Mouse (Mus musculus) adrenal gland, adult (tissue): ENCODE results near the gene Mgat4e.

Source experiments
- DNase-seq, 2 experiments: peaks; one replicate each; pipeline ENCODE4 v3.0.0; 2022 to 2023; ENCODE audit warnings: low spot score in 1 of 2; ENCODE audit not compliant: inconsistent age in 2 of 2

Mgat4e gene

DNA sequence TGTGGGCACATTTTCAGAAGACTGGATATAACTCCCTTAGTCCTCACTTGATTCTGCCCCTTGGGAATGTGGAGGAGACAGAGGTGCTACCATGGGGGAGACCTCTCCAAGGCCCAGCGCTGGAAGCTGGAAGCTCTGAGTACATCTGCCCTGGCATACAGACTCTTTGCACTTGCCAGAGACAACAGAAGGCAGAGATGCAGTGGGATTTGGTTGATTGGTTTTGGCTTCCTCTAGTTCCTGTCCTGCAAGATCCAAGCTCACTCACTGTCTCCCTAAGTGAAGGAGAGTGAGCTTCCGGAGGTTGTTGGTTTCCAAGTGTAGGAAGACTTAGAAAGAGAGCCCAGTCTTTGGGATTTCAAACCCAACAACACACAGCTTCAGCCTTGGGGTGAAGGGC, 33.6 kb downstream of the Mgat4e start:
- DNase-seq, result no peak

DNA sequence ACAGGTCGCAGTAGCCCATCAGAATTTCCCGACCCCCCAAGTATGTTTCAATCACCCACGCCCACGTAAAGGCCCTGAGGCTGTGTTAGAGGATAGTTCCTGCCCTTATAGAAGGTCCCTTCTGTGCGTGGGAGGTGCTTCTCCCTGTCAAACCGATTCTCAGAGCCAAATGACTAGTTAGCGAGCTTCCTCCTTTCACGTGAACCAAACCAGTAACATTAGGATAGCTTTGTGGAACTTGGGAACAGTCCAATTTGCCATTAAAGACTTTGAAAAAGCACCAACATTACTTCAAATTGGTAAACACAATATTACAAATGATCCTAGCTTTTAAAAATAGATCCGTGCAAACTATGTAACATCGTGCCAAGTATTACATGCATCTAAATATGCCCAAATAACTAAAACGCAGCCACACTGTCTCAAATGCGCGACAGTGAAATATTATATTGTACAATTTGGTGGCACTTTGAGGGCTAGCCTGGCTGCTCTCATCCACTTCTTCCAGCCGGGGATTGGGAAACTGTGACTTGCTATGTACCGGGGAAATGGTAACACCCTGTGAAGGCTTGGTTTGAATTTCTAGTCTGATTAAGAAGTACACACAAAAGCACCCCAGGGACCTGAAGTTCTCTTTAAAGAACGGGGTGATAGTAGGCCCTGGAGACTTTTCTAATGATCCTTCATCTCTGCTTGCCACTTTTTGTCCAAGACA, 35.4 kb downstream of the Mgat4e start:
- DNase-seq, result peak in 1 of 2 experiments; percentile 37

- DNase-seq, result peak; percentile 33 to 75
Measured at GRCm38 (mm10) chr1:134513312-134513860, 36.1 kb downstream of the Mgat4e start.

GRCm38 (mm10) chr1:134512584-134512983, 36.9 kb downstream of the Mgat4e start:
- DNase-seq, result no peak

GRCm38 (mm10) chr1:134512183-134512582, 37.3 kb downstream of the Mgat4e start:
- no peak for DNase-seq

- DNase-seq, result no peak
Measured at GRCm38 (mm10) chr1:134510018-134510417, 39.5 kb downstream of the Mgat4e start.

DNA sequence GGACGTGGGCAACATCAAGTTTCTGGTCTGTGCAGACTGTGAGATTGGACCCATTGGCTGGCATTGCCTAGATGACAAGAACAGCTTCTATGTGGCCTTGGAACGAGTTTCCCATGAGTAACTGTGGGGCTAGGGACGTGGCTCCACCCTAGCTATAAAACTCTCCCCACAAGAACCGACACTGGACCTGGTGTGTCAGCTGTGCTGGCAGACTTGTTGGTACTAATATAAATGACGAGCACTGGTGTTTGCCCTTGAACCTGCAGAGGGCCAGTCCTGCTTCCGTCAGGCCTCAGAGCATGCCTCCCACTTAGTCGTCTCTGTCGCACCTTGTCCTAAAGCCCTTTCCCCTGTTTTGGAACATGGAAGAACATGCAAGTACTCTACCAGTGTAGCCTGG, 43.3 kb downstream of the Mgat4e start:
- peak; percentile 72 to 81 for DNase-seq

GRCm38 (mm10) chr1:134500916-134501315, 48.6 kb downstream of the Mgat4e start:
- no peak for DNase-seq

- peak; percentile 57 to 81 for DNase-seq
Measured at GRCm38 (mm10) chr1:134495991-134496390, 53.5 kb downstream of the Mgat4e start.

GRCm38 (mm10) chr1:134495216-134495539, 54.3 kb downstream of the Mgat4e start:
- DNase-seq, result no peak

DNA sequence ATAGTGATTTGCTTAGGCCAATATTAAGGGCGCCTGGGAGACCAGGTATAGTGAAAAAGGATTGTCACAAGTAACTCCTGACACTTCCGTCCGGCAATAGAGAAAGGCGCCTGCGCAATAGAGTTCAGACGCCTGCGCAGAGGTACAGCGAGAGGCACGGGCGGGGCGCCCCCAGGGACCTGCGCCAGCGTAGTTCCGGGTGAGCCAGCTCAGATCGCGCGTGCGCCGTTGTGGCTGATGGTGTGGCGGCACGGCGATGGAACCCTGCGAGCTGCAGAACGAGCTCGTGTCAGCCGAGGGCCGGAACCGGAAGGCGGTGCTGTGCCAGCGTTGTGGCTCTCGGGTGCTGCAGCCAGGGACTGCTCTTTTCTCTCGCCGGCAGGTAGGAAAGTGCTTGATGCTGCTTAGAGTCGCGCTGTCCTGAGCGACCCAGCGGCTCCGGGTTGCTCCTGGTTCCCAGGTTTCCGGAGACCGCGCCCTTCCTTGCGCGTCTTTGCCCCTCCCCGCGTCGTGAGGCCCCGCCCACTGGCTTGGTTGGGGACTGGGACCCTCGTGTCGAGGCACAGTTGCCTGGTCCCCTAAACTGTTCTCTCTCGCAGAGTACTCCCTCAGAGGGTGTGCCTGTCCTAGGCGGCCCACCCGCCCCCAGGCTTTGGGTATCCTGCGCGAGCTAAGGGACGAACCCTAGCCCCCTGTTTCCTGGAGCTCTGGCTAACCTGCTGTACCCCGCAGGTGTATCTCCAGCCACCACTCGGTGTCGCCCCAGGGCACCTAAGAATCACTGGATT, 54.9 kb downstream of the Mgat4e start, which contains the start of gene Rabif:
Gene Rabif (plus strand): TSS at position 221 of the 788 bp plus-strand sequence.
- DNase-seq, result peak; percentile 99 to 100

- no peak for DNase-seq
Measured at GRCm38 (mm10) chr1:134493956-134494355, 55.5 kb downstream of the Mgat4e start.

- peak in 1 of 2 experiments; percentile 42 for DNase-seq
Measured at GRCm38 (mm10) chr1:134493496-134493895, 56.0 kb downstream of the Mgat4e start.

- DNase-seq, result no peak
Measured at GRCm38 (mm10) chr1:134492276-134492675, 57.2 kb downstream of the Mgat4e start.
